In genomic region chr5:32422081-32422589, GRCm38 (mm10) we compare ENCODE assay signal across 10 mouse cellular contexts. TPM values are rescaled to one million over a fixed set of nuclear protein-coding genes. Genes with fewer than 3 reads are reported as not detected.
DNase-seq lines count a peak whose midpoint lies in the region; ATAC-seq lines count a peak whose summit lies in the region.
"Had no signal": no experiment of that assay in that cellular context is flagged by ENCODE, and none has a peak within 500 bp of the region (broad histone marks: within the 10 kb centered on the region; RNA-seq: fewer than 3 reads in every experiment).

No protein-coding gene starts in this region.

- no peak for ATAC-seq in forebrain, embryonic 11.5 days (replicated peaks; ENCODE audit: low FRiP score)
- peak; percentile 36; the same call in 1 of the 2 replicates for ATAC-seq in megakaryocyte progenitor cell, adult 5-6 weeks (replicated peaks; ENCODE audit: poor library complexity)

- H3K4me2 ChIP-seq in forebrain, embryonic 11.5 days (ENCODE audit: low read depth, low read length, severe bottlenecking) = no peak overlapping the region

- no peak for DNase-seq in forebrain, embryonic 10.5 days (ENCODE audit: extremely low spot score, low spot score)
- DNase-seq in forebrain, embryonic 11.5 days (ENCODE audit: low spot score) = no peak
- DNase-seq in thymus, postnatal 0 days (ENCODE audit: low spot score) = peak; percentile 28
- no peak for DNase-seq in thymus, postnatal 10 days (ENCODE audit: low spot score in 2 of 2)
- peak; percentile 61 for DNase-seq in yolk sac, embryonic 10.5 days (ENCODE audit: low spot score)
- no peak for DNase-seq in cerebellum, adult 8-10 months
- DNase-seq in left cerebral cortex, adult 8-10 months (ENCODE audit: low spot score in 2 of 2) = no peak
- DNase-seq: kidney, postnatal 36 days; spleen, adult 18-20 months had no signal

- H3K4me3 ChIP-seq in forebrain, embryonic 10.5 days = peak overlapping the region; percentile 14; the same call in 1 of the 2 replicates
- no peak overlapping the region for H3K4me3 ChIP-seq in forebrain, embryonic 11.5 days (ENCODE audit: low read depth, low read length)

- peaks cover 34% of the 10 kb centered on the region for H3K4me1 ChIP-seq in forebrain, embryonic 10.5 days
- H3K4me1 ChIP-seq in forebrain, embryonic 11.5 days (replicated peaks; ENCODE audit: control insufficient read depth, insufficient read depth, low read length) = no peaks in the 10 kb centered on the region

- H3K9ac ChIP-seq in forebrain, embryonic 11.5 days (ENCODE audit: low read length) = no peak overlapping the region

- peak overlapping the region; percentile 58; the same call in 1 of the 2 replicates for H3K27ac ChIP-seq in forebrain, embryonic 10.5 days
- H3K27ac ChIP-seq in forebrain, embryonic 11.5 days (ENCODE audit: low read depth, low read length) = no peak overlapping the region

- WGBS in forebrain, embryonic 10.5 days = 39% methylated on average over 15 of the region's 15 CpGs
- 37% methylated on average over 15 of the region's 15 CpGs for WGBS in forebrain, embryonic 11.5 days

- H3K36me3 ChIP-seq in forebrain, embryonic 10.5 days (replicated peaks) = no peaks in the 10 kb centered on the region
- H3K36me3 ChIP-seq in forebrain, embryonic 11.5 days (ENCODE audit: control insufficient read depth, insufficient read depth, low read length) = no peaks in the 10 kb centered on the region

- no peaks in the 10 kb centered on the region for H3K27me3 ChIP-seq in forebrain, embryonic 10.5 days (ENCODE audit: poor library complexity, severe bottlenecking)
- no peaks in the 10 kb centered on the region for H3K27me3 ChIP-seq in forebrain, embryonic 11.5 days (ENCODE audit: control insufficient read depth, insufficient read depth, low read length)

- no peaks in the 10 kb centered on the region for H3K9me3 ChIP-seq in forebrain, embryonic 10.5 days
- no peaks in the 10 kb centered on the region for H3K9me3 ChIP-seq in forebrain, embryonic 11.5 days (ENCODE audit: control insufficient read depth, low read length)

RNA-seq across cellular contexts. Expression of gene Ppp1cb, which starts 36.5 kb away (rescaled TPM):
- polyA plus RNA-seq in forebrain, embryonic 10.5 days (2016; fragmentation: Nextera tagmentation; extraction: Ambion mirVana) = 214 and 230 TPM in 2 replicates
- polyA plus RNA-seq in forebrain, embryonic 11.5 days (2014; fragmentation: Nextera tagmentation; extraction: Ambion mirVana) = 204 and 220 TPM in 2 replicates
- 207 TPM in 2 replicates for polyA plus RNA-seq in thymus, postnatal 0 days (2015; fragmentation: Nextera tagmentation; extraction: Ambion mirVana)
- total RNA-seq in megakaryocyte progenitor cell, adult 5-6 weeks (2015) = 194 and 216 TPM in 2 replicates
- total RNA-seq in megakaryocyte progenitor cell, adult 5-6 weeks (2017) = 271 and 283 TPM in 2 replicates
- 100 to 1,000 TPM; 369 to 425 (median 401) TPM for total RNA-seq in left cerebral cortex, adult 8-10 months (2022)

Comparison
In these comparisons a context has a peak if more than half of its experiments do, and no peak if none do; other contexts are left out.
1. DNase-seq: peak in thymus, postnatal 0 days (single experiment) and yolk sac, embryonic 10.5 days (single experiment); none in forebrain, embryonic 10.5 days (single experiment), forebrain, embryonic 11.5 days (single experiment), thymus, postnatal 10 days (0 of 2), cerebellum, adult 8-10 months (single experiment) and left cerebral cortex, adult 8-10 months (0 of 2).